Mouse (Mus musculus): ENCODE results near the gene Ppp1r3d. TPM values are rescaled to one million over a fixed set of nuclear protein-coding genes. Genes with fewer than 3 reads are reported as not detected.

Gene Ppp1r3d
- total and polyA plus RNA-seq, 2 experiments from 2014 or later: 20.6 to 38.3 TPM

DNA sequence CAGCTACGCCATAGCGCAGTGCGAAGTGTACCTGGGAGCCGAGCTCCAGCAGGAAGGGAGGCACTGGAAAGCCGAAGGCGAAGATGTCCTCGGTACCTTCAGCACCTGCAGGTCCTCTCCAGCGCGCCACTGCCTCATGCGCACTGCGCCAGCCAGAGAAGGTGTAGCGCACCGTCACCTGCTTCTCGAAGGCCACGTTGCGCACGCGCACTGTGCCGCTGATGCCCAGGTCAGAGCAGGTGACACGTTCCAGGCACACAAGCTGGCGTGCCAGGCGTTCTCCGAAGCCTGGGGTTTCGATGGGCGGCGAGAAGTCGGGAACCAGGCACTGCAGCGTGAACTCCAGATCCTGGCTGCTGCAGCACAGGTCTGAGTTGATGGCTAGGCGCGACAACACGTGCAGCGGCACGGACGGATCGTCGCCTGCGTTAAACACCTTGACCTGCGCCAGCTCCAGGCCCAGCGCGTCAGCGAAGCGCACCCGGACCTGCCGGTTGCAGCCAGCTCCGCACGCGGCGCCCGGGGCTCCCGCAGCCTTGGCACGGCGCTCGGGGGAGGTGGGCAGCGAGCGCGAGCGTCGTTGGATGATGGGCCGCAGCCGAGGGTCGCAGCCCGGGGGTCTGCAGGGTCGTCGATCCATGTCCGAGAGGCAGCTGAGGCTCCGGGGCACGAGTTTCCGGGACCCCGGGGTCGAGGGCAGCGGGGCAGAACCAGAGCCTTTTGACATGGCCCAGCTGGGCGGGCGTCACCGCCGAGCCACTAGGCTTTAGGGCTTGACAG, 601 bp downstream of the Ppp1r3d start:
- 12% methylated on average over 71 of the region's 75 CpGs for WGBS
- H3K27ac ChIP-seq (ENCODE audit: low read depth): peak overlapping the region; percentile 90
- peak overlapping the region; percentile 96 for H3K4me2 ChIP-seq (ENCODE audit: low read depth, low read length)
- H3K9ac ChIP-seq (replicated peaks; ENCODE audit: low read depth, low read length): peak overlapping the region; percentile 49
- H3K4me3 ChIP-seq (ENCODE audit: low read depth, low read length): peak overlapping the region; percentile 68
- H3K27me3 ChIP-seq (ENCODE audit: control insufficient read depth, insufficient read depth, low read length): no peaks in the 10 kb centered on the region
- DNase-seq (ENCODE audit: low spot score) (no peak), ATAC-seq (ENCODE audit: insufficient read depth, low read depth) (no peak)
- H3K9me3 ChIP-seq (replicated peaks; ENCODE audit: control insufficient read depth, low read length): no peaks in the 10 kb centered on the region
- no peak for TF ChIP-seq CTCF (IDR thresholded peaks at IDR 0.05; ENCODE audit: low read depth)
- TF ChIP-seq EP300 (IDR thresholded peaks at IDR 0.05; ENCODE audit: low read depth): no peak
- peaks cover 13% of the 10 kb centered on the region for H3K36me3 ChIP-seq (replicated peaks; ENCODE audit: control insufficient read depth, insufficient read depth, low read length)
- H3K4me1 ChIP-seq (ENCODE audit: control insufficient read depth, insufficient read depth): peaks cover 20% of the 10 kb centered on the region

DNA sequence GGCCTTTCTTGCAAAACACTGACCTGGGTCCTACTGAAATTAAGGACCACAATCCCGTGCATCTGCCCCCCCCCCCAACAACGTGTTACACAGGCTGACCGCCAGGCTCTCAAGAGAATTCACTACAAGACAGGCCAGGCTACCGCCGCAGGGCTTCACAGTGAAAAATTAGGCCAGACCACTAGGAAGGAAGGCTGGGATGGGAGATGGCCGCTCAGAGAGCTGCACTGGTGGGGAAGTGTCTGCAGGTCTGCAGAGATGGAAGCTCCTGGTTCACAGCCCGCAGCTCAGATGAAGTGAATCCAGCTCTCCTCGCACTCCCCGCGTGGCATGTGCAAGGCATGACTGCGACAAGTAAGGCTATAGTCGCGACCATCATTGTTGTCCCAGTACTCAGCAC, 1.2 kb downstream of the Ppp1r3d start:
- H3K27me3 ChIP-seq (ENCODE audit: control insufficient read depth, insufficient read depth, low read length): no peaks in the 10 kb centered on the region
- peak overlapping the region; percentile 49; the same call in 1 of the 2 replicates for H3K9ac ChIP-seq (replicated peaks; ENCODE audit: low read depth, low read length)
- no peak for DNase-seq (ENCODE audit: low spot score)
- TF ChIP-seq CTCF (IDR thresholded peaks at IDR 0.05; ENCODE audit: low read depth) (no peak), EP300 (IDR thresholded peaks at IDR 0.05; ENCODE audit: low read depth) (no peak; the same call in 1 of the 2 replicates)
- peak overlapping the region; percentile 90 for H3K27ac ChIP-seq (ENCODE audit: low read depth)
- H3K4me2 ChIP-seq (ENCODE audit: low read depth, low read length): peak overlapping the region; percentile 96
- peak; percentile 18; the same call in 1 of the 2 replicates for ATAC-seq (ENCODE audit: insufficient read depth, low read depth)
- H3K36me3 ChIP-seq (replicated peaks; ENCODE audit: control insufficient read depth, insufficient read depth, low read length): peaks cover 7% of the 10 kb centered on the region
- 42% methylated on average over 13 of the region's 13 CpGs for WGBS
- H3K9me3 ChIP-seq (replicated peaks; ENCODE audit: control insufficient read depth, low read length): no peaks in the 10 kb centered on the region
- peak overlapping the region; percentile 68 for H3K4me3 ChIP-seq (ENCODE audit: low read depth, low read length)
- peaks cover 20% of the 10 kb centered on the region for H3K4me1 ChIP-seq (ENCODE audit: control insufficient read depth, insufficient read depth)

DNA sequence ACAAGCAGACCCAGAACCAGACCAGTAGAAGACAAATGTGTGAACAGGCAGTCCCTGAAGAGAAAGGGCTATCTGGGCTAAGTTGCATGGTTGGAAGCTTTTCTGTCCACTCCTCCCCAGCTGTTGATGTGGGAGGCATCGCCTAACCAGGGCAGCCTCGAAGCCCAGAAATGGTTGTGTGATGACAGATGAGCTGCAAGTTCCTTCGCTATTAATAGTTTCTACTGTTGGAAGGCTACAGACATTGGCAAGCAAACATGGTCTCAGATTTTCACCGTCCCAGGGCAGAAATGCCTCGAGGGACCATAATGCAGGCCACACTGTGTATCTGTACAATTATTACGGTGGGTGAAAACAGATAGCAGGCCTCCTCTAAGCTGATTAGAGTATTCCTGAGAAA, 1.7 kb downstream of the Ppp1r3d start:
- Histone ChIP-seq H3K4me2 (ENCODE audit: low read depth, low read length) (peak overlapping the region; percentile 96), H3K9me3 (replicated peaks; ENCODE audit: control insufficient read depth, low read length) (no peaks in the 10 kb centered on the region), H3K9ac (replicated peaks; ENCODE audit: low read depth, low read length) (peak overlapping the region; percentile 49), H3K4me3 (ENCODE audit: low read depth, low read length) (peak overlapping the region; percentile 68), H3K4me1 (ENCODE audit: control insufficient read depth, insufficient read depth) (peaks cover 20% of the 10 kb centered on the region), H3K27ac (ENCODE audit: low read depth) (peak overlapping the region; percentile 90), H3K36me3 (replicated peaks; ENCODE audit: control insufficient read depth, insufficient read depth, low read length) (0 out of 2 replicates have a peak, but pooled peaks cover 2% of the 10 kb centered on the region), H3K27me3 (ENCODE audit: control insufficient read depth, insufficient read depth, low read length) (0 out of 2 replicates have a peak, but pooled peaks cover under 1% of the 10 kb centered on the region)
- TF ChIP-seq EP300 (IDR thresholded peaks at IDR 0.05; ENCODE audit: low read depth) (peak; percentile 19; the same call in 1 of the 2 replicates), CTCF (IDR thresholded peaks at IDR 0.05; ENCODE audit: low read depth) (no peak)
- ATAC-seq (ENCODE audit: insufficient read depth, low read depth): peak; percentile 63
- WGBS: 17% methylated on average over 6 of the region's 6 CpGs
- DNase-seq (ENCODE audit: low spot score): peak; percentile 87

- Histone ChIP-seq H3K9ac (replicated peaks; ENCODE audit: low read depth, low read length) (no peak overlapping the region), H3K27me3 (ENCODE audit: control insufficient read depth, insufficient read depth, low read length) (0 out of 2 replicates have a peak, but pooled peaks cover 6% of the 10 kb centered on the region), H3K4me3 (ENCODE audit: low read depth, low read length) (no peak overlapping the region), H3K4me1 (ENCODE audit: control insufficient read depth, insufficient read depth) (peaks cover 11% of the 10 kb centered on the region), H3K36me3 (replicated peaks; ENCODE audit: control insufficient read depth, insufficient read depth, low read length) (no peaks in the 10 kb centered on the region), H3K9me3 (replicated peaks; ENCODE audit: control insufficient read depth, low read length) (no peaks in the 10 kb centered on the region), H3K27ac (ENCODE audit: low read depth) (no peak overlapping the region), H3K4me2 (ENCODE audit: low read depth, low read length) (no peak overlapping the region)
- TF ChIP-seq CTCF (IDR thresholded peaks at IDR 0.05; ENCODE audit: low read depth) (no peak), EP300 (IDR thresholded peaks at IDR 0.05; ENCODE audit: low read depth) (no peak)
- WGBS: 72% methylated on average over 6 of the region's 6 CpGs
- DNase-seq (ENCODE audit: low spot score) (no peak), ATAC-seq (ENCODE audit: insufficient read depth, low read depth) (no peak)
These were observed 4.0 kb downstream of the Ppp1r3d start for GRCm38 (mm10) chr2:178410286-178410685.

- no peak for ATAC-seq (ENCODE audit: insufficient read depth, low read depth)
- H3K4me3 ChIP-seq (ENCODE audit: low read depth, low read length): no peak overlapping the region
These were observed 5.2 kb downstream of the Ppp1r3d start for GRCm38 (mm10) chr2:178409024-178409423.

More at GRCm38 (mm10) chr2:178409024-178409423, 5.2 kb downstream of the Ppp1r3d start:
- no peak for DNase-seq (ENCODE audit: low spot score)
- Histone ChIP-seq H3K9ac (replicated peaks; ENCODE audit: low read depth, low read length) (no peak overlapping the region), H3K27me3 (ENCODE audit: control insufficient read depth, insufficient read depth, low read length) (0 out of 2 replicates have a peak, but pooled peaks cover 6% of the 10 kb centered on the region), H3K36me3 (replicated peaks; ENCODE audit: control insufficient read depth, insufficient read depth, low read length) (no peaks in the 10 kb centered on the region), H3K4me2 (ENCODE audit: low read depth, low read length) (no peak overlapping the region), H3K4me1 (ENCODE audit: control insufficient read depth, insufficient read depth) (peaks cover 11% of the 10 kb centered on the region), H3K27ac (ENCODE audit: low read depth) (no peak overlapping the region), H3K9me3 (replicated peaks; ENCODE audit: control insufficient read depth, low read length) (no peaks in the 10 kb centered on the region)
- no peak for TF ChIP-seq EP300 (IDR thresholded peaks at IDR 0.05; ENCODE audit: low read depth)
- TF ChIP-seq CTCF (IDR thresholded peaks at IDR 0.05; ENCODE audit: low read depth): no peak
- 44% methylated on average over 1 of the region's 1 CpGs for WGBS
